Mouse (Mus musculus): ENCODE results near the gene Muc5ac. TPM values are rescaled to one million over a fixed set of nuclear protein-coding genes. Genes with fewer than 3 reads are reported as not detected.

Muc5ac gene
- polyA plus RNA-seq, 1 experiment from 2014 or later, result not detected

- Histone ChIP-seq H3K27me3 (replicated peaks; ENCODE audit: control insufficient read depth, insufficient read depth, low read length) (no peaks in the 10 kb centered on the region), H3K9ac (ENCODE audit: low read depth, low read length) (no peak overlapping the region), H3K36me3 (ENCODE audit: control insufficient read depth, insufficient read depth, low read length) (no peaks in the 10 kb centered on the region), H3K27ac (ENCODE audit: low read depth, low read length) (no peak overlapping the region), H3K9me3 (ENCODE audit: control insufficient read depth, low read length) (no peaks in the 10 kb centered on the region), H3K4me1 (ENCODE audit: control insufficient read depth, insufficient read depth, low read depth, low read length) (peaks cover 8% of the 10 kb centered on the region), H3K4me2 (ENCODE audit: low read length) (no peak overlapping the region), H3K4me3 (ENCODE audit: low read length) (no peak overlapping the region)
- ATAC-seq, result no peak
- 72% methylated on average over 3 of the region's 3 CpGs for WGBS
These were observed 29.5 kb downstream of the Muc5ac start for GRCm38 (mm10) chr7:141818267-141818666.

GRCm38 (mm10) chr7:141822582-141823261 is 34.0 kb downstream of the Muc5ac start:
- H3K4me1 ChIP-seq (ENCODE audit: control insufficient read depth, insufficient read depth, low read depth, low read length), result peaks cover 5% of the 10 kb centered on the region
- no peaks in the 10 kb centered on the region for H3K9me3 ChIP-seq (ENCODE audit: control insufficient read depth, low read length)
- H3K27ac ChIP-seq (ENCODE audit: low read depth, low read length), result no peak overlapping the region
- no peak overlapping the region for H3K9ac ChIP-seq (ENCODE audit: low read depth, low read length)
- no peaks in the 10 kb centered on the region for H3K36me3 ChIP-seq (ENCODE audit: control insufficient read depth, insufficient read depth, low read length)
- H3K4me3 ChIP-seq (ENCODE audit: low read length), result no peak overlapping the region
- ATAC-seq, result no peak
- no peak overlapping the region for H3K4me2 ChIP-seq (ENCODE audit: low read length)
- WGBS, result 37% methylated on average over 4 of the region's 4 CpGs
- H3K27me3 ChIP-seq (replicated peaks; ENCODE audit: control insufficient read depth, insufficient read depth, low read length), result no peaks in the 10 kb centered on the region

GRCm38 (mm10) chr7:141823699-141824098 is 34.9 kb downstream of the Muc5ac start:
- Histone ChIP-seq H3K4me2 (ENCODE audit: low read length) (no peak overlapping the region), H3K9me3 (ENCODE audit: control insufficient read depth, low read length) (no peaks in the 10 kb centered on the region), H3K4me3 (ENCODE audit: low read length) (no peak overlapping the region), H3K27me3 (replicated peaks; ENCODE audit: control insufficient read depth, insufficient read depth, low read length) (no peaks in the 10 kb centered on the region), H3K27ac (ENCODE audit: low read depth, low read length) (no peak overlapping the region), H3K4me1 (ENCODE audit: control insufficient read depth, insufficient read depth, low read depth, low read length) (peaks cover 2% of the 10 kb centered on the region; the same call in 1 of the 2 replicates), H3K9ac (ENCODE audit: low read depth, low read length) (no peak overlapping the region), H3K36me3 (ENCODE audit: control insufficient read depth, insufficient read depth, low read length) (no peaks in the 10 kb centered on the region)
- no peak for ATAC-seq
- 76% methylated on average over 6 of the region's 6 CpGs for WGBS

GRCm38 (mm10) chr7:141824398-141824797 is 35.6 kb downstream of the Muc5ac start:
- H3K4me3 ChIP-seq (ENCODE audit: low read length), result no peak overlapping the region
- ATAC-seq, result no peak
- no peaks in the 10 kb centered on the region for H3K9me3 ChIP-seq (ENCODE audit: control insufficient read depth, low read length)
- no peak overlapping the region for H3K4me2 ChIP-seq (ENCODE audit: low read length)
- peaks cover 2% of the 10 kb centered on the region; the same call in 1 of the 2 replicates for H3K4me1 ChIP-seq (ENCODE audit: control insufficient read depth, insufficient read depth, low read depth, low read length)
- WGBS, result 87% methylated on average over 9 of the region's 9 CpGs
- H3K27ac ChIP-seq (ENCODE audit: low read depth, low read length), result no peak overlapping the region
- no peak overlapping the region for H3K9ac ChIP-seq (ENCODE audit: low read depth, low read length)
- no peaks in the 10 kb centered on the region for H3K36me3 ChIP-seq (ENCODE audit: control insufficient read depth, insufficient read depth, low read length)
- no peaks in the 10 kb centered on the region for H3K27me3 ChIP-seq (replicated peaks; ENCODE audit: control insufficient read depth, insufficient read depth, low read length)

- Histone ChIP-seq H3K9me3 (ENCODE audit: control insufficient read depth, low read length) (no peaks in the 10 kb centered on the region), H3K27ac (ENCODE audit: low read depth, low read length) (no peak overlapping the region), H3K36me3 (ENCODE audit: control insufficient read depth, insufficient read depth, low read length) (no peaks in the 10 kb centered on the region), H3K4me2 (ENCODE audit: low read length) (no peak overlapping the region), H3K4me1 (ENCODE audit: control insufficient read depth, insufficient read depth, low read depth, low read length) (no peaks in the 10 kb centered on the region), H3K9ac (ENCODE audit: low read depth, low read length) (no peak overlapping the region), H3K4me3 (ENCODE audit: low read length) (no peak overlapping the region), H3K27me3 (replicated peaks; ENCODE audit: control insufficient read depth, insufficient read depth, low read length) (no peaks in the 10 kb centered on the region)
- no peak for ATAC-seq
- WGBS, result 84% methylated on average over 7 of the region's 7 CpGs
These were observed 47.2 kb downstream of the Muc5ac start for GRCm38 (mm10) chr7:141835941-141836340.

GRCm38 (mm10) chr7:141836423-141836822 is 47.7 kb downstream of the Muc5ac start:
- Histone ChIP-seq H3K9ac (ENCODE audit: low read depth, low read length) (no peak overlapping the region), H3K27ac (ENCODE audit: low read depth, low read length) (no peak overlapping the region), H3K4me3 (ENCODE audit: low read length) (no peak overlapping the region), H3K4me1 (ENCODE audit: control insufficient read depth, insufficient read depth, low read depth, low read length) (no peaks in the 10 kb centered on the region), H3K27me3 (replicated peaks; ENCODE audit: control insufficient read depth, insufficient read depth, low read length) (no peaks in the 10 kb centered on the region), H3K36me3 (ENCODE audit: control insufficient read depth, insufficient read depth, low read length) (no peaks in the 10 kb centered on the region), H3K9me3 (ENCODE audit: control insufficient read depth, low read length) (no peaks in the 10 kb centered on the region), H3K4me2 (ENCODE audit: low read length) (no peak overlapping the region)
- no peak for ATAC-seq
- 79% methylated on average over 8 of the region's 8 CpGs for WGBS

GRCm38 (mm10) chr7:141838779-141839178 is 50.0 kb downstream of the Muc5ac start, which contains the start of gene Muc5b:
Gene Muc5b, plus strand, starts transcription at chr7:141839070.
- H3K4me3 ChIP-seq (ENCODE audit: low read length), result no peak within 1 kb of the TSS
- H3K9ac ChIP-seq (ENCODE audit: low read depth, low read length), result no peak within 1 kb of the TSS
- H3K4me2 ChIP-seq (ENCODE audit: low read length), result no peak within 1 kb of the TSS
- H3K4me1 ChIP-seq (ENCODE audit: control insufficient read depth, insufficient read depth, low read depth, low read length), result no peaks in the 10 kb centered on the region
- ATAC-seq, result no peak
- no peak within 1 kb of the TSS for H3K27ac ChIP-seq (ENCODE audit: low read depth, low read length)
- WGBS, result 67% methylated on average over 5 of the region's 5 CpGs
- H3K36me3 ChIP-seq (ENCODE audit: control insufficient read depth, insufficient read depth, low read length), result no peaks in the 10 kb centered on the region
- H3K27me3 ChIP-seq (replicated peaks; ENCODE audit: control insufficient read depth, insufficient read depth, low read length), result no peaks in the 10 kb centered on the region
- H3K9me3 ChIP-seq (ENCODE audit: control insufficient read depth, low read length), result no peaks in the 10 kb centered on the region

GRCm38 (mm10) chr7:141840354-141840753 is 51.6 kb downstream of the Muc5ac start:
- H3K9ac ChIP-seq (ENCODE audit: low read depth, low read length), result no peak overlapping the region
- no peaks in the 10 kb centered on the region for H3K9me3 ChIP-seq (ENCODE audit: control insufficient read depth, low read length)
- H3K4me1 ChIP-seq (ENCODE audit: control insufficient read depth, insufficient read depth, low read depth, low read length), result no peaks in the 10 kb centered on the region
- no peaks in the 10 kb centered on the region for H3K27me3 ChIP-seq (replicated peaks; ENCODE audit: control insufficient read depth, insufficient read depth, low read length)
- no peak overlapping the region for H3K4me3 ChIP-seq (ENCODE audit: low read length)
- WGBS, result 86% methylated on average over 10 of the region's 10 CpGs
- H3K4me2 ChIP-seq (ENCODE audit: low read length), result no peak overlapping the region
- H3K36me3 ChIP-seq (ENCODE audit: control insufficient read depth, insufficient read depth, low read length), result no peaks in the 10 kb centered on the region
- no peak overlapping the region for H3K27ac ChIP-seq (ENCODE audit: low read depth, low read length)
- ATAC-seq, result no peak

GRCm38 (mm10) chr7:141861046-141861445 is 72.3 kb downstream of the Muc5ac start:
- H3K4me2 ChIP-seq (ENCODE audit: low read length), result no peak overlapping the region
- no peaks in the 10 kb centered on the region for H3K27me3 ChIP-seq (replicated peaks; ENCODE audit: control insufficient read depth, insufficient read depth, low read length)
- no peak overlapping the region for H3K9ac ChIP-seq (ENCODE audit: low read depth, low read length)
- no peaks in the 10 kb centered on the region for H3K4me1 ChIP-seq (ENCODE audit: control insufficient read depth, insufficient read depth, low read depth, low read length)
- WGBS, result 82% methylated on average over 4 of the region's 4 CpGs
- ATAC-seq, result no peak
- no peak overlapping the region for H3K27ac ChIP-seq (ENCODE audit: low read depth, low read length)
- H3K9me3 ChIP-seq (ENCODE audit: control insufficient read depth, low read length), result no peaks in the 10 kb centered on the region
- H3K4me3 ChIP-seq (ENCODE audit: low read length), result no peak overlapping the region
- no peaks in the 10 kb centered on the region for H3K36me3 ChIP-seq (ENCODE audit: control insufficient read depth, insufficient read depth, low read length)
